Mouse (Mus musculus) urinary bladder, postnatal 10 days (tissue): Measurements from ENCODE around the gene Abtb2.
A peak's percentile ranks its signal among the peaks of the same experiment; 100 is the strongest.

ENCODE experiments used
- DNase-seq: peaks from one replicate; pipeline ENCODE4 v3.0.0; 2022; ENCODE audit warnings: low spot score

The Abtb2 gene

GRCm38 (mm10) chr2:103662121-103662520 is 96.0 kb downstream of the Abtb2 start:
- DNase-seq: no peak

- no peak for DNase-seq
These were observed 98.2 kb downstream of the Abtb2 start for GRCm38 (mm10) chr2:103664341-103664740.

- no peak for DNase-seq
These were observed 102.1 kb downstream of the Abtb2 start for GRCm38 (mm10) chr2:103667962-103668815.

GRCm38 (mm10) chr2:103668939-103669338 is 102.8 kb downstream of the Abtb2 start:
- no peak for DNase-seq

GRCm38 (mm10) chr2:103669561-103669960 is 103.5 kb downstream of the Abtb2 start:
- DNase-seq: no peak

GRCm38 (mm10) chr2:103670276-103670680 is 104.2 kb downstream of the Abtb2 start:
- peak; percentile 46 for DNase-seq

- DNase-seq: no peak
These were observed 106.5 kb downstream of the Abtb2 start for GRCm38 (mm10) chr2:103672573-103673119.

- DNase-seq: no peak
These were observed 107.5 kb downstream of the Abtb2 start for GRCm38 (mm10) chr2:103673609-103674008.

GRCm38 (mm10) chr2:103675391-103675790 is 109.3 kb downstream of the Abtb2 start:
- DNase-seq: no peak

- no peak for DNase-seq
These were observed 110.7 kb downstream of the Abtb2 start for GRCm38 (mm10) chr2:103676808-103677207.

GRCm38 (mm10) chr2:103677614-103678369 is 111.7 kb downstream of the Abtb2 start:
- DNase-seq: no peak

- DNase-seq: no peak
These were observed 112.3 kb downstream of the Abtb2 start for GRCm38 (mm10) chr2:103678433-103678832.

- DNase-seq: no peak
These were observed 114.4 kb downstream of the Abtb2 start for GRCm38 (mm10) chr2:103680364-103681110.

- DNase-seq: no peak
These were observed 115.0 kb downstream of the Abtb2 start for GRCm38 (mm10) chr2:103681149-103681548.

GRCm38 (mm10) chr2:103682261-103682722 is 116.2 kb downstream of the Abtb2 start:
- no peak for DNase-seq

GRCm38 (mm10) chr2:103682927-103683442 is 116.9 kb downstream of the Abtb2 start:
- no peak for DNase-seq

GRCm38 (mm10) chr2:103684431-103684830 is 118.3 kb downstream of the Abtb2 start:
- no peak for DNase-seq

GRCm38 (mm10) chr2:103684926-103685577 is 118.9 kb downstream of the Abtb2 start:
- no peak for DNase-seq

GRCm38 (mm10) chr2:103685581-103685980 is 119.5 kb downstream of the Abtb2 start:
- DNase-seq: no peak

GRCm38 (mm10) chr2:103687143-103687542 is 121.0 kb downstream of the Abtb2 start:
- DNase-seq: no peak

GRCm38 (mm10) chr2:103687888-103688287 is 121.8 kb downstream of the Abtb2 start:
- DNase-seq: no peak
